4 mouse cellular contexts compared by ENCODE assay signal in the genomic region with DNA sequence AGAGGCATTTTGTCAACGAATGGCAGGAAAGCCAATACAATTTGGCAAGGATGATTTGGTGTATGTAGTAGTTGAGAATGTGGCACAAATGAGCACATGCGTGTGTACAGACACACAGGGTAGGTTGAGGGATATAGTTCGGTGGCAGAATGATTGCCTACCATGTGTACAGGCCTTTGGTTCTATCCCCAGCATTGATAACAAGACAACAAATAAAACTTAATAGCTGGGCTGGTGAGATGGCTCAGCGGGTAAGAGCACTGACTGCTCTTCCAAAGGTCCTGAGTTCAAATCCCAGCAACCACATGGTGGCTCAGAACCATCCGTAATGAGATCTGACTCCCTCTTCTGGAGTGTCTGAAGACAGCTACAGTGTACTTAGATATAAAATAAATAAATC. TPM values are rescaled to one million over a fixed set of nuclear protein-coding genes. Genes with fewer than 3 reads are reported as not detected.
"Had no signal": no experiment of that assay in that cellular context is flagged by ENCODE, and none has a peak within 500 bp of the region (broad histone marks: within the 10 kb centered on the region; RNA-seq: fewer than 3 reads in every experiment).

No protein-coding gene starts in this region.

RNA-seq across cellular contexts. Expression of a gene that starts 16.1 kb away (rescaled TPM):
- total RNA-seq: liver, adult 2 months; megakaryocyte progenitor cell, adult 5-6 weeks; megakaryocyte, adult 5-6 weeks; megakaryocyte-erythroid progenitor cell, adult 5-6 weeks had no signal

RNA-seq across cellular contexts. Expression of a gene that starts 22.3 kb away (rescaled TPM):
- total RNA-seq: megakaryocyte-erythroid progenitor cell, adult 5-6 weeks had no signal
